Mouse (Mus musculus) thymus, postnatal 4 days (tissue): Measurements from ENCODE around the gene Vamp2.

Experiments
- DNase-seq: peaks from one replicate; pipeline ENCODE4 v3.0.0; 2021

Vamp2 gene

DNA sequence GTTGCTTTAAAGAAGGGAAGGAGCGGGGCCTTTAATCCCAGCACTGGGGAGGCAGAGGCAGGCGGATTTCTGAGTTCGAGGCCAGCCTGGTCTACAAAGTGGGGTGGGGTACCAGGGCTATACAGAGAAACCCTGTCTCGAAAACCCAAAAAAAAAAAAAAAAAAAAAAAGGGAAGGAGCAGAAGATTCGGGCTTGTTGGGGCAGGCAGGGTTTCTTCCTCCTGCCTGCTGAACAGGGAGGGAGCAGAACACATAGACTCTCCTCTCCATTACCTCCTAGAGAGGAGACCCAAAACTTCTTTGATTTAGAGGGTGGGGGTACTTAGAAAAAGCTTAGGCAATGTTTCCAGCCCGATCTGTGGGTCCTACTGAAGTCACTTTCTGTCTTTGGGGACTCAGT, 47.1 kb downstream of the Vamp2 start:
- no peak for DNase-seq
